Mouse (Mus musculus): ENCODE data around the gene Gm20547.

DNA sequence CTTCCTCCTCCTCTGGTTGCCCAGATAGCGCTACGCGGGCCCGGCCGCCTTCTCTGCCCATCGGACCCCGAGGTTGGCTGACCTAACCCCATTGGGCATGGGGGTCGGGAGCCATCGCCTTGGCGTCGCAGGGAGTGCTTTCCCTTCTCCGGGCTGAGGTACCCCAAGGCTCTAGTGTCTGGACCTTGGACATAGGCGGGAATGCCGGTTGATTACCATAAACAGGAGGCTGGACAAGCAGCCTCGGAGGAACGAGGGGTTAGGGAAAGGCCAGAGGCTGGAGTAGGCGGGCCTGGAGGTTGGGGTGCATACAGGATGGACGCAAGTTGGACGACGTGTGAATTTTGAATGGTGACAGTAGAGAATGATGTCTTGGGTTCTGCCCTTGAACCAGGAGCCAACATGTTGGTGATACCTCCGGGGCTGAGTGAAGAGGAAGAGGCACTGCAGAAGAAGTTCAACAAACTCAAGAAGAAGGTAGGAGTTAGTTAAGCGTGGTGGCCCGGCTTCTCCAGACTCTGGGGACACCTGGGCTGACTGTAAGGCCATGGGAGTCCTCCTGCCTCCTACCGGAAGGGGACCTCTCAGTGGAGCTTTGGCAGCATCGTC is 31.2 kb downstream of the Gm20547 start:
- TF ChIP-seq CTCF (IDR thresholded peaks at IDR 0.05; ENCODE audit: low read depth): no peak
- no peak for TF ChIP-seq EP300 (optimal IDR thresholded peaks at IDR 0.05)
